Mouse (Mus musculus) left cerebral cortex, adult 2 months (tissue): ENCODE results near the gene Otogl. TPM values are rescaled to one million over a fixed set of nuclear protein-coding genes. Genes with fewer than 3 reads are reported as not detected.

Experiments
- DNase-seq, 2 experiments: peaks; one replicate each; pipeline ENCODE4 v3.0.0; 2021 to 2022; ENCODE audit warnings: low spot score in 2 of 2, mixed read lengths in 1 of 2; ENCODE audit errors: extremely low spot score in 1 of 2
- H3K27ac ChIP-seq: fragments of 200-600 bp; 2 replicates; pipeline ENCODE4 v1.8.1; 2022
- H3K4me3 ChIP-seq: fragments of 200-600 bp; 2 replicates; pipeline ENCODE4 v1.8.1; 2022
- CTCF ChIP-seq: fragments of 200-600 bp; IDR thresholded peaks from 2 replicates; pipeline ENCODE4 v1.8.1; 2022; ENCODE audit warnings: antibody characterized with exemption, mild to moderate bottlenecking, moderate library complexity
- intact Hi-C: fragments of 180-260 bp; cut with DNase I; formaldehyde crosslinking; loops from one replicate; pipeline ENCODE4 v1.15.1; 2025
- total RNA-seq, 2 experiments: library from RNA; stranded (reverse); gene quantifications; 2 replicates each; pipeline ENCODE4 v1.2.3; 2021

Gene Otogl
- total RNA-seq, 2 experiments from 2014 or later, result 0.14 to 0.16 TPM

DNA sequence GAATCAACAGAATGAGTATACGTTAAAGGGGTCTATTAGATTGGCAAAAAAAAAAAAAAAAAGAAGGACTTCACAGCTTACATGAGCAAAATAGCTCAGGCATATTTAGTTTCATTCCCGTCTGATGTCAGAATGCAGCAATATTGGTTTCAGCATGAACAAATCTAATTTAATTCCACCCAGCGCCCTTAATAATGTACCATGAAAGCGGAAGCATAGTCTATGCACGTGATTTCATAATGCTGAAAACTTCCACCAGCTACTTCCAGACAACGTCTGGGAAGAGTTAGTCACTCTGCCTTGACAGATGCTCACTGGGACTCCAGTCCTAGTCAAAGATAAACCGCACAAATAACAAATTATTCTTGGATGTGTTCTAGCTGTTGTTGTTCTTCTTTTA is 176.5 kb downstream of the Otogl start:
- H3K4me3 ChIP-seq, result no peak overlapping the region
- no peak for TF ChIP-seq CTCF
- no peak overlapping the region for H3K27ac ChIP-seq
- intact Hi-C loops, result no loop called here
- DNase-seq, result no peak

DNA sequence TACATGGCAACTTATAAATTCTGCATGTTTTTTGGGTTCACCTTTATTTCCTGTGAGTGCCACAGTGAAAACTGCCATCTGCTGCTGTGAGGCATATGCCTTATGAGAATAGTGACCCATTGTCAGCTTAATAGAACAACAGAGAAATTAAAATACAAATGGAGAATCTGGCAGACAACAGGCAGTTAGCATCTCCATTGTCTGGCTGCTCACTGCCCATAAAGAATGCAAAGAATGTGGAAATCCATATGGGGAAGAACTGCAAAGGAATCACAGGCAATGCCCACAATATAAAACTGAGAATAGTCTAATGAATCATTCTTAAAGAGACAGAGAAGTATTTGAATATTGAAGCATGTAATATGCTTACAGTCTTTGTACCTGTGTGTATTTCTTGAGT is 177.6 kb downstream of the Otogl start:
- H3K27ac ChIP-seq, result no peak overlapping the region
- H3K4me3 ChIP-seq, result no peak overlapping the region
- no peak for DNase-seq
- intact Hi-C loops, result no loop called here
- no peak for TF ChIP-seq CTCF

DNA sequence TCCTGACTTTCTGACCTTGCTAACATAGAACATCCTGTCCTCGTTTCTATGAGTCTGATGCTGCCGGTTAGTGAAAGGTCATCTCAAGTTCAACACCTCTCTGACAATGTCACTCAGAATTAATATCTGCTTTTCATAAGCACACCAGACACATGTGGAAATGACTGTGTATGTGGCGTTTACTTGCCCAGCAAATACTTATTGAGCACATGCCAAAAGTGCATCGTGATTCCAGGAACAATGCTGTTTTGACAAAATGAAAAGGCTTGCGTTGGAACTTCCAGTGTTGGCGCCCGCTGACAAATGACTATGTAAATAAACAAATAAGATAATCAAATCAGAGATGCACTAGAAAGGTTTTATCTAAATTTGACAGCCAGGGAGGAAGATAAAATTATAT is 186.3 kb downstream of the Otogl start:
- no peak overlapping the region for H3K4me3 ChIP-seq
- intact Hi-C loops, result no loop called here
- no peak for TF ChIP-seq CTCF
- no peak for DNase-seq
- no peak overlapping the region for H3K27ac ChIP-seq

DNA sequence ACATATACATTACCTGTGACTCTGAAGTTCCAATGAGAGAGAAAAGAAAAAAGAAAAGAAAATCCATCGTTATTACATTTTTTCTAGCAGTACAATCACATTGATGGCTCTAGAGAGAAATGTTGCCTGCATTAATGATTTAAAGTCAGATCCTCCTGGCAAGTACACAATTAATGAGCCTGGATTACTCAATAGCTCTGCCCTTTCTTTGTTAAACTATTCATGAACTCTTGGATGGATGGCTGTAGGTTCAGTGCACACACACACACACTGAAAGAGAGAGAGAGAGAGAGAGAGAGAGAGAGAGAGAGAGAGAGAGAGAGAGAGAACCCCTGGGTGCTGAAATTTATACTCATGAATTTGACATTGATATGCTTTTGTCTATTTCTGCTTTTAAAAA is 192.1 kb downstream of the Otogl start, which contains the start of gene Ptprq:
Gene Ptprq, minus strand, starts transcription at position 246 of the 400 bp plus-strand sequence.
- Histone ChIP-seq H3K27ac (no peak within 1 kb of the TSS), H3K4me3 (no peak within 1 kb of the TSS)
- intact Hi-C loops, result no loop called here
- no peak for DNase-seq
- TF ChIP-seq CTCF, result no peak

Other genes with a start within 250 kb of the Otogl start
- under 1 TPM; 0.05 to 0.09 TPM for gene Ptprq, start 192.1 kb downstream of the Otogl start, total RNA-seq